Mouse (Mus musculus): Measurements from ENCODE around the gene Stat6. TPM values are rescaled to one million over a fixed set of nuclear protein-coding genes. Genes with fewer than 3 reads are reported as not detected.

Stat6 gene
- polyA plus RNA-seq (2017; shearing (Covaris generic)): 321 TPM

GRCm38 (mm10) chr10:127642772-127643552 lies at the start of gene Stat6:
Stat6 (plus strand) TSS chr10:127642986.

DNA sequence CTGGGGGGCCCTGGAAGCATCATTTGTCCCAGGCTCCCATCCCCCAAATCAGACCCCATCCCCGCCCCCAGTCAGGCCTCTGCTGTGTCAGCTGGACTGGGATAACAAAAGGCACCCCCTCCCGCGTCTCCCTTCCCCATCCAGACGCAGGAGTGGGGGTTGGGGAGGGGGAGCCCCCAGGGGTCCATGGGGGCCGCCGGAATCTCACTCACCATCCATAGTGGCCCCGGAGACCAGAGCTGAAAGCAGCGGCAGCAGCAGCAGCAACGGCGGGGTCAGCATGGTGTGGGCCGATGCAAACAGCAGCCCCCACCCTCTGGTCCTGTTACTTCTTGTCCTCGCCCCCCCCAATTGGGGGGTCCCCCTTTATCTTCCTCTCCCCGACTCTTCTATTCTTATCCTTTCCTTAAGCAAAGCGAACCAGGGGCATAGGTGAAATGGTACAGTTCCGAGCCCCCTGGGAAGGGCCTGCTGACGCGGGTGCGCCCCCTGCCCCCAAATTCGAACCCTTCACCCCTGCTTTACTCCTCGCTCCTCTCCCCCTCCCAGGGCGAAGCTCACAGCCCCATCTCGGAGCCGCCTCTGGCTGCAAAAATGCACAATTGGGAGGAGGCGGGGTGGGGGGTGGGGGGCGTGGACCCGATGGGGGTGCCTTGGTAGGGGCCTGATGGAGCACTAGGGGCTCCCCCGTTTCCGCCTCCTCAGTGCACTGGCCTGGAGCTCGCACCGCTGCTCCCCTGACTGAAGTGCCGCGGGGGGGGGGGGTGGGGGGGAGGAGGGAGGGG lies 22.2 kb upstream of the Stat6 start, which contains the start of gene Lrp1:
Lrp1 (minus strand) TSS at position 743 of the 785 bp plus-strand sequence.

DNA sequence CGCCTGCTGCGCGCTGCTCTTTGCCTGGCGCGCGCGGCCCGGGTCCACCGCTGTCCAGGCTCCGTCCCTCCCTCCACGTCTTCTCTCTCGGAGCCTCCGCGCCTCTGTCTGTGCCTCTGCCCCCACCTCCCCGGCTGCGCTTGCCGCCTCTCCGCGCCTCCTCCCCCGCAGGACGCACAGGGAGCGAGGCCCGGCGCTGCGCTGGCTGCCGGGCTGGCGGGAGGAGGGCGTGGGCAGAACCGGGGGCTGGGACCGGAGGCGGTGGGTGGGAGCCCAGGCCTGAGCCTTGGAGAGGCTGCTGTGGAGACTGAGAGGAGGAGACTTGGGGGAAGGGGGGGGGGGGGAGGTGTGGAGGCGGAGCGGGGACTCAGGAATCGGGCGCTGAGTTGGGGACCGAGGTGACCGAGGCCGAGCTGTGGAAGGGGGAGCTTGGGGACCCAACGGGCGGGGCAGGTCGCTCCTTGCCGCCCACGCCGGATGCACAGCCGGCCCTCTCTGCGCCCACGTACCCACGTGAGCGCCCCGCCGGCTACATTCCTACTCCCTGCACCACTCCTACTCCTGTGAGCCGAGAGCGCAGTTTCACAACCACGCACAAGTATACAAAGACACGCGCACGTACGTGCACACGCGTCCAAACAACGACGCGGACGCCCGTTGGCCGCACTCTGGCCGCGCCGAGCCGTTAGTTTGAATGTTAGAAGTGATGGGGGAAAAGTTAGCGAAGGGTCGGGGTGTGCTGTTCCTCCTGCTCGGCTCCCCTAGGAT lies 23.9 kb downstream of the Stat6 start, which contains the start of gene Nemp1:
Nemp1 (plus strand) TSS at position 401 of the 768 bp plus-strand sequence.

GRCm38 (mm10) chr10:127668093-127669050 lies 25.6 kb downstream of the Stat6 start, which contains the start of gene Nab2:
Nab2 (minus strand) TSS chr10:127668568.

DNA sequence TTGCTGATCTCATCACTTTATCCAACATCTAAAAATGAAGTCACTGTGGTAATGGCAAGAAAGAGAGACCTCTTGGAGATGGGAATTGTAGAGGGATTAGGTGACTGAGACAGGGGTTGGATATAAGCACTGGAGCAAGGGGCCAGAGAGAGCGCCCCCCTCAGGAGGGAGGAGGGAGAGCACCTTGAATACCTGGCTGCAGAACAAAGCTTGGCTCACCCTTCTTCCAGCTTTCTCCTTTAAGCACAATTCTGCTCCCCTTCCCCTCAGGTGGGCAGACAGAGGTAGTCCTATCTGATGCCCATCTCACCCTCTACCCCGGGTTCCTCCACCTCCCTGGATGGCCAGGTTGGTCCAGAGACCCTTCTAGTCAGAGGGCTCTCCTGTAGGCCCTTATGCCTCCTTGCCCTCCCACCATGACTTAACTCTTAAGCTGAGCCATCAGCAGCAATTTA lies 62.0 kb downstream of the Stat6 start, which contains the start of gene Myo1a:
Myo1a (plus strand) TSS at position 405 of the 455 bp plus-strand sequence.

Other genes with a start within 250 kb of the Stat6 start
- gene Stac3, start 141.3 kb upstream of the Stat6 start, polyA plus RNA-seq (2017; shearing (Covaris generic)): 0.87 TPM
- not detected for gene Ndufa4l2, start 128.0 kb upstream of the Stat6 start, polyA plus RNA-seq (2017; shearing (Covaris generic))
- 106 TPM for gene Shmt2, start 120.5 kb upstream of the Stat6 start, polyA plus RNA-seq (2017; shearing (Covaris generic))
- gene Nxph4, start 108.4 kb upstream of the Stat6 start, polyA plus RNA-seq (2017; shearing (Covaris generic)): not detected
- 1.8 TPM for gene Lrp1, start 21.8 kb upstream of the Stat6 start, polyA plus RNA-seq (2017; shearing (Covaris generic))
- 14.2 TPM for gene Nemp1, start 23.9 kb downstream of the Stat6 start, polyA plus RNA-seq (2017; shearing (Covaris generic))
- 76.3 TPM for gene Nab2, start 25.6 kb downstream of the Stat6 start, polyA plus RNA-seq (2017; shearing (Covaris generic))
- gene Myo1a, start 62.2 kb downstream of the Stat6 start, polyA plus RNA-seq (2017; shearing (Covaris generic)): 0.11 TPM
- gene Tac2, start 81.5 kb downstream of the Stat6 start, polyA plus RNA-seq (2017; shearing (Covaris generic)): not detected
- gene Zbtb39, start 96.6 kb downstream of the Stat6 start, polyA plus RNA-seq (2017; shearing (Covaris generic)): 0.44 TPM
- 0.07 TPM for gene Gpr182, start 108.7 kb downstream of the Stat6 start, polyA plus RNA-seq (2017; shearing (Covaris generic))
- not detected for gene Rdh1, start 116.7 kb downstream of the Stat6 start, polyA plus RNA-seq (2017; shearing (Covaris generic))
- 0.68 TPM for gene Rdh16f1, start 116.8 kb downstream of the Stat6 start, polyA plus RNA-seq (2017; shearing (Covaris generic))
- not detected for gene Rdh9, start 133.4 kb downstream of the Stat6 start, polyA plus RNA-seq (2017; shearing (Covaris generic))
- 0.11 TPM for gene Rdh16, start 158.2 kb downstream of the Stat6 start, polyA plus RNA-seq (2017; shearing (Covaris generic))
- gene Rdh19, start 206.9 kb downstream of the Stat6 start, polyA plus RNA-seq (2017; shearing (Covaris generic)): not detected
- not detected for gene Rdh16f2, start 223.5 kb downstream of the Stat6 start, polyA plus RNA-seq (2017; shearing (Covaris generic))
- not detected for gene Rdh7, start 245.8 kb downstream of the Stat6 start, polyA plus RNA-seq (2017; shearing (Covaris generic))

Measured in inflammation-experienced regulatory T-cells, adult 16 weeks (primary cell).